Mouse (Mus musculus) bone marrow macrophage, adult 2 months (primary cell): ENCODE measurements around the gene Man2a1.

Source experiments
- CTCF ChIP-seq: IDR thresholded peaks from 2 replicates; pipeline ENCODE4 v1.5.1; 2012; ENCODE audit warnings: low read depth, mild to moderate bottlenecking, low read length, moderate library complexity
- POLR2A ChIP-seq: IDR thresholded peaks from 2 replicates; pipeline ENCODE4 v1.6.1; 2012; ENCODE audit warnings: mild to moderate bottlenecking, low read depth, low read length, borderline replicate concordance

- TF ChIP-seq CTCF (no peak), POLR2A (no peak)
Measured at GRCm38 (mm10) chr17:64697277-64697831, 96.8 kb downstream of the Man2a1 start.
